Mouse (Mus musculus) myocyte (in vitro differentiated cells): ENCODE measurements around the gene Lsm11. TPM values are rescaled to one million over a fixed set of nuclear protein-coding genes. Genes with fewer than 3 reads are reported as not detected.
A peak's percentile ranks its signal among the peaks of the same experiment; 100 is the strongest.

Source experiments
- H3K27me3 ChIP-seq: one replicate; pipeline ENCODE4 v1.6.1; 2011; ENCODE audit not compliant: control insufficient read depth, insufficient read depth, insufficient read length
- H3K36me3 ChIP-seq: one replicate; pipeline ENCODE4 v1.6.1; 2011; ENCODE audit not compliant: control insufficient read depth, insufficient read depth
- H3K4me2 ChIP-seq: one replicate; pipeline ENCODE4 v1.6.1; 2011; ENCODE audit warnings: low read depth, control low read depth
- H3K4me3 ChIP-seq: one replicate; pipeline ENCODE4 v1.5.1; 2011; ENCODE audit warnings: mild to moderate bottlenecking, control low read depth, moderate library complexity
- H3K79me2 ChIP-seq: one replicate; pipeline ENCODE4 v1.6.1; 2011; ENCODE audit not compliant: control insufficient read depth, insufficient read depth
- H3ac ChIP-seq: one replicate; pipeline ENCODE4 v1.6.1; 2011; ENCODE audit not compliant: control insufficient read depth, insufficient read length
- CEBPB ChIP-seq: IDR thresholded peaks from 2 replicates; pipeline ENCODE4 v1.6.1; 2011; ENCODE audit warnings: mild to moderate bottlenecking, moderate library complexity; ENCODE audit not compliant: poor library complexity, insufficient read depth, severe bottlenecking
- E2F4 ChIP-seq: IDR thresholded peaks from one replicate; pipeline ENCODE4 v1.6.1; 2011; ENCODE audit warnings: mild to moderate bottlenecking, control low read depth, moderate library complexity; ENCODE audit not compliant: insufficient read depth
- MAX ChIP-seq: IDR thresholded peaks from one replicate; pipeline ENCODE4 v1.6.1; 2011; ENCODE audit warnings: low read depth, mild to moderate bottlenecking, control low read depth
- MYOD1 ChIP-seq, 3 experiments: IDR thresholded peaks; one replicate each; pipeline ENCODE4 v1.6.1; 2011; ENCODE audit warnings: control low read depth in 2 of 3, low read depth in 2 of 3, mild to moderate bottlenecking in 2 of 3, moderate library complexity in 1 of 3; ENCODE audit not compliant: insufficient read length in 2 of 3, control insufficient read depth in 1 of 3
- MYOG ChIP-seq, 3 experiments: IDR thresholded peaks; one replicate each; pipeline ENCODE4 v1.6.1; 2011; ENCODE audit warnings: control low read depth in 2 of 3, low read depth in 2 of 3, mild to moderate bottlenecking in 2 of 3; ENCODE audit not compliant: insufficient read length in 2 of 3, control insufficient read depth in 1 of 3, insufficient read depth in 1 of 3
- POLR2A ChIP-seq: IDR thresholded peaks from one replicate; pipeline ENCODE4 v1.6.1; 2011; ENCODE audit warnings: low read depth, mild to moderate bottlenecking, control low read depth, moderate library complexity; ENCODE audit not compliant: insufficient read length
- POLR2AphosphoS2 ChIP-seq: IDR thresholded peaks from one replicate; pipeline ENCODE4 v1.6.1; 2011; ENCODE audit warnings: low read depth, control low read depth; ENCODE audit not compliant: insufficient read length
- REST ChIP-seq: IDR thresholded peaks from one replicate; pipeline ENCODE4 v1.6.1; 2011; ENCODE audit warnings: mild to moderate bottlenecking, control low read depth, moderate library complexity; ENCODE audit not compliant: insufficient read depth, insufficient read length
- SRF ChIP-seq: IDR thresholded peaks from one replicate; pipeline ENCODE4 v1.6.1; 2011; ENCODE audit warnings: low read depth; ENCODE audit not compliant: control insufficient read depth, insufficient read length
- TCF12 ChIP-seq: IDR thresholded peaks from one replicate; pipeline ENCODE4 v1.6.1; 2011; ENCODE audit warnings: mild to moderate bottlenecking, control low read depth; ENCODE audit not compliant: poor library complexity, insufficient read depth, severe bottlenecking
- TCF3 ChIP-seq: IDR thresholded peaks from one replicate; pipeline ENCODE4 v1.6.1; 2011; ENCODE audit warnings: low read depth, control low read depth; ENCODE audit not compliant: insufficient read length
- USF1 ChIP-seq: IDR thresholded peaks from one replicate; pipeline ENCODE4 v1.6.1; 2011; ENCODE audit warnings: low read depth, mild to moderate bottlenecking, control low read depth, moderate library complexity
- polyA plus RNA-seq: library from polyadenylated mRNA; unstranded; fragments of >200 nt; fragmentation: generic; extraction: Trizol; gene quantifications from one replicate; pipeline ENCODE4 v1.2.1, GENCODE M21; 2012; ENCODE audit warnings: missing spikeins

Lsm11 gene
- polyA plus RNA-seq, 1 experiment, result 5.4 TPM

DNA sequence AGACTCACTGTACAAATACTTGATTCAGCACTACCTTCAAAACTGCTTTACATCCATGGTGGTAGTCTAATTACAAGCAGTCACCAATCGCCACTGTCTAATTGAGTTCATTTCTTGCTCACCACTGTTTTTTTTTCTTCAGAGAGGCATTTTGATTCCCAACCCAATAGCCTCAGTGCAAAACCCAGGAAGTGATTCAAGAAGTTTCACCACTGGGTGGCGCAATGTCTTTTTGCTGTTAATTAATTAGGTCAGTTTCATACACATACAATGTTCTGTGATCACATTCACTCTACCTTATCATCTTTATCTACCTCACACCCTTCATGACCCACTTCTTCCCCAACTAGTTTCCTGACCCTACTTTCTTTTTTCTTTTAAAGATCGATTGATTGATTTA lies 14.9 kb upstream of the Lsm11 start:
- no peak overlapping the region for H3ac ChIP-seq
- TF ChIP-seq POLR2A (no peak), POLR2AphosphoS2 (no peak), CEBPB (no peak), E2F4 (no peak), TCF3 (no peak), TCF12 (no peak), REST (no peak), MAX (no peak), SRF (no peak)
- H3K79me2 ChIP-seq, result peaks cover 3% of the 10 kb centered on the region
- H3K4me2 ChIP-seq, result no peak overlapping the region
- H3K4me3 ChIP-seq, result no peak overlapping the region
- H3K36me3 ChIP-seq, result no peaks in the 10 kb centered on the region
- H3K27me3 ChIP-seq, result no peaks in the 10 kb centered on the region

DNA sequence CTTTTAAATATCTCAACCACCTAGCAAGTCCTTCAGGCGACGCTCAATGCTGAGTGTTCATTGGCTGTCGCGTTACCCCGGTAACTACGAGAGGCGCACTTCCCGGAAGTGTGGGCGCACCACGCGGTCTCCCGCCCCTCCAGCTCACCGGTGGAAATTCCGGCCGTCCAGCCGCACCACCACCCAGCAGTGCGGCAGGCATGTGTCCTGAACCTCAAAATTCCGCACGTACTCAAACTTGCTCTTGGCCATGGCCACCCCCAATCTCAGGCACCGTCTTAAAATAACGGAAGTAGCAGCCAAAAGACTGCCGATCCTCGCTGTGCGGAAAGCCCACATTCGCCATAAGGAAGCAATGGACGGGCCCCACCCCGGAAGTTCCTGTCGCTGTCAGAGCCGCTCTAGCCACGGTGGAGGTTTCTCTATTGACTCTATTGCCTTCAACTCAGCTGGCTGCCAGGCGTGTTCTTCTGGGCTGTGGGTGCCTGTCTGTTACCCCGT lies 10.4 kb upstream of the Lsm11 start, which contains the start of gene Thg1l:
TSS of gene Thg1l (minus strand) at position 368 of the 501 bp plus-strand sequence.
- Histone ChIP-seq H3K79me2 (peaks cover 6% of the 10 kb centered on the region), H3K36me3 (peaks cover 2% of the 10 kb centered on the region), H3K27me3 (no peaks in the 10 kb centered on the region), H3K4me2 (peak within 1 kb of the TSS; percentile 81), H3ac (peak within 1 kb of the TSS; percentile 9), H3K4me3 (peak within 1 kb of the TSS; percentile 35)
- no peak for TF ChIP-seq MYOD1 (IDR thresholded peaks at IDR 0.05; ENCODE audit: control insufficient read depth in 1 of 3, insufficient read length in 2 of 3, low read depth in 2 of 3)
- TF ChIP-seq MAX, result peak; percentile 34
- TF ChIP-seq SRF, result peak; percentile 70

DNA sequence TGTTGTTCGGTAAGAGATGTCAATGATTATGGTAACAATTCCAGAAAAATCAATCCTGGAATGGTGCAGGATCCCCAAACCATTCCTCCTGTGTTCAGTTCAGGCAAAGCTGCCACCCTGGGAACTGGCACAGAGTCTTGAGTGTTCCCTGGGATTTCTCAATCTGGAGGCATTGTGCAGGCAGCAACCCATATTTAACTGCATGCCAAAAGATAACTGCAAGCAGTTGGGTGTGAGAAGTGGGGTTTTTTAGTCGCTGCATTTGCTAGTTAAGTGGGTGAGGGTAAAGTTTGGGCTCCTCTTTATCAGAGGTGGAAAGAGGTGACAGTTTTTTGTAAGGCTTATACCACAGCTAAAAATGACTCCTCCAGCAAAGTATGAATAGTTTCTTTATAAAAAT lies 2.8 kb upstream of the Lsm11 start:
- H3K4me2 ChIP-seq, result no peak overlapping the region
- peaks cover 15% of the 10 kb centered on the region for H3K36me3 ChIP-seq
- H3K4me3 ChIP-seq, result no peak overlapping the region
- H3ac ChIP-seq, result no peak overlapping the region
- H3K79me2 ChIP-seq, result peaks cover 13% of the 10 kb centered on the region
- no peaks in the 10 kb centered on the region for H3K27me3 ChIP-seq
- TF ChIP-seq USF1 (no peak), SRF (no peak), MYOG (IDR thresholded peaks at IDR 0.05; ENCODE audit: control insufficient read depth in 1 of 3, insufficient read depth in 1 of 3, insufficient read length in 2 of 3, low read depth in 2 of 3) (no peak), REST (no peak), TCF12 (no peak), TCF3 (no peak), POLR2AphosphoS2 (no peak), MAX (no peak), E2F4 (no peak), POLR2A (no peak), CEBPB (no peak), MYOD1 (IDR thresholded peaks at IDR 0.05; ENCODE audit: control insufficient read depth in 1 of 3, insufficient read length in 2 of 3, low read depth in 2 of 3) (no peak)

DNA sequence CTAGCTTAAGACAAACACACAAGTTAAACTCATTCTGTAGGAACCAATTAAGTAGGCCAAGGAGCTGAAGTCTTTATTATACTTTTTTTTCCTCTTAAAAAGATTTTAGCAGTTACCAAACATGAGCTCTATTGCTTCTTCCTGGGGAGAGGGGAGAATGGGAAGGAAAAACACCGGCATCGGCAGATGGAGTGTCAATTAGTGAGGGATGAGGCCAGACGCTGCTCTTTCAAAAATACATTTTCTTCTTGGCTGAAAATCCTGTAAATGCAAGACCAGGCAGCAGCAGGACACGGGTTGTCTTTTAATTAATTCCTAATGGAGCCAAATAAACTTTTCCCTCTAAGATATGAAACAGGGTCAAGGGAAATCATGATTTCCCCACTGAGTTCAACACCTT lies 2.1 kb upstream of the Lsm11 start:
- Histone ChIP-seq H3K79me2 (peaks cover 16% of the 10 kb centered on the region), H3K4me3 (no peak overlapping the region), H3ac (no peak overlapping the region), H3K27me3 (no peaks in the 10 kb centered on the region), H3K36me3 (peaks cover 18% of the 10 kb centered on the region), H3K4me2 (no peak overlapping the region)
- no peak for TF ChIP-seq POLR2A

DNA sequence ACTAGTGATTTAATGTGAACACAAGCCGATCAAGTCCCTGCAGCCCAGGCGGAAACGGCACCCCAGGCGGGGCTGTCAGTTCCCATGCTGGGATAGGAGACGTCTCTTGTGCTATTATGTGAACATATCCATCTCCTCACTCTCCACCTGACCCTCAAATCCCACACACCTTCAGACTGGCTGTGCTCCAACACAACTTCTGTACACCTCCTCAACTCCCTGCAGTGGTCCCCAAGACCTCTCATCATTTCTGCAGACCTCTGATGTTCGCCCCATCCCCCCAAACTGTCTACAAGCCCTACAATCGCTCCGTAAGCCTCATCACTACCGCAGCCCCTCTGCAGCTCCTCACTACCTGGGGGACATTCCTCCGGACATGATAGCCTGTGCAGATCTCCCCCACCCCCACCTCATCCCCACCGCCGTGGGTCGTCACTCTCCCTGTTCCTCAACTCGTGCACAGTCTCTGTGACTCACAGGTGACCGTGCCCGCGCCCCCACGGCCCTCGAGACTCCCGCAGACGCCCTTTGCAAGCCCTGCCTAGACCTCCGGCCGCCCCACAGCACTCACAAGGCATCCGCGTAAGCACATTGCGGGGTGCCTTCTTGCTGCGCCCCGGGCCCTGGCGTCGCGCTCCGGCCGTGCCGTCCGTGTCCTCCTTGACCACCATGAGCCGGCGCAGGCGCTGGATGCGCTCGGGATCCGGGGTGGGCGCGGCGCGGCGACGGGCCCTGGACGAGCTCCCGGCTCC lies 668 bp downstream of the Lsm11 start:
- Histone ChIP-seq H3K79me2 (peaks cover 16% of the 10 kb centered on the region), H3K4me2 (peak overlapping the region; percentile 81), H3K27me3 (no peaks in the 10 kb centered on the region), H3ac (peak overlapping the region; percentile 54), H3K36me3 (peaks cover 4% of the 10 kb centered on the region), H3K4me3 (peak overlapping the region; percentile 51)
- TF ChIP-seq MYOD1 (IDR thresholded peaks at IDR 0.05; ENCODE audit: control insufficient read depth in 1 of 3, insufficient read length in 2 of 3, low read depth in 2 of 3) (no peak), POLR2A (no peak), CEBPB (no peak)

DNA sequence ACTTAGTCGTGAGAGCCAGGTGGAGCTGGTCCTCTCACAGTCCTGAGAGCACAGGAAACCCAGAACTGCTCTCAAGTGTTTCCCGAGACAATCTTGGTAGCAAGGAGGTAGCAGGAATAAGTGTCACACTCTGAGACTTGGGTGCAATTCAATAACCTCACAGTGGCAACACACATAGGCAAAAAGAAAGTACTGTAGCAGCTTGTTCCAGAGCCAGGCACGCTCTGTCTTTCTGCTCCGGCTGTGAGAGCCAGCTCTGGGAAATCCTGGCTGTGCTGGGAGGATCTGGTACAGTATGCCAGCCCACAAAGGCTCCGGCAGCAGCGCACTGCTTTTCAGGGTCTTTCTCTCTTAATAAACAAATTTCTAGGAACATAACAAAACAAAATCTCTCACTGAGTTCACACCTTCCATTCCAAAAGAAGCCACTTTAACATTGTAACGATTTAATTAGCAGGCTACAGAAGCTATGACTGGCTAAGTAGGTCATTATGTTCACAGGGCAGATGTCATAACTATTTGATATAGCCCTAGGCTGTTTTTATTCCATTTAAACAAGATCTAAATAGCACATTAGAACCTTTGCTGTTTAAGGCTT lies 1.5 kb downstream of the Lsm11 start:
- Histone ChIP-seq H3K79me2 (peaks cover 16% of the 10 kb centered on the region), H3K4me2 (peak overlapping the region; percentile 81), H3K4me3 (peak overlapping the region; percentile 51), H3ac (no peak overlapping the region), H3K27me3 (no peaks in the 10 kb centered on the region), H3K36me3 (peaks cover 4% of the 10 kb centered on the region)
- TF ChIP-seq MAX (no peak), POLR2AphosphoS2 (no peak), USF1 (no peak), POLR2A (no peak), TCF3 (no peak), E2F4 (no peak), SRF (no peak), TCF12 (no peak), MYOD1 (IDR thresholded peaks at IDR 0.05; ENCODE audit: control insufficient read depth in 1 of 3, insufficient read length in 2 of 3, low read depth in 2 of 3) (no peak), REST (no peak), MYOG (IDR thresholded peaks at IDR 0.05; ENCODE audit: control insufficient read depth in 1 of 3, insufficient read depth in 1 of 3, insufficient read length in 2 of 3, low read depth in 2 of 3) (no peak), CEBPB (no peak)
